Mouse (Mus musculus): ENCODE results near the gene Fbln5.

Fbln5 gene

GRCm38 (mm10) chr12:101762054-101762453 lies 56.8 kb downstream of the Fbln5 start:
- DNase-seq (ENCODE audit: low read depth, low spot score) = no peak

GRCm38 (mm10) chr12:101759440-101760045 lies 59.3 kb downstream of the Fbln5 start:
- DNase-seq (ENCODE audit: low read depth, low spot score) = no peak

- DNase-seq (ENCODE audit: low read depth, low spot score) = no peak
Observed at GRCm38 (mm10) chr12:101758698-101759097, 60.2 kb downstream of the Fbln5 start.

- DNase-seq (ENCODE audit: low read depth, low spot score) = no peak
Observed at GRCm38 (mm10) chr12:101742375-101742774, 76.5 kb downstream of the Fbln5 start.

GRCm38 (mm10) chr12:101740486-101740885 lies 78.4 kb downstream of the Fbln5 start:
- no peak for DNase-seq (ENCODE audit: low read depth, low spot score)

GRCm38 (mm10) chr12:101740045-101740444 lies 78.8 kb downstream of the Fbln5 start:
- no peak for DNase-seq (ENCODE audit: low read depth, low spot score)

- DNase-seq (ENCODE audit: low read depth, low spot score) = peak; percentile 35
Observed at GRCm38 (mm10) chr12:101718755-101719150, 100.1 kb downstream of the Fbln5 start.

- DNase-seq (ENCODE audit: low read depth, low spot score) = peak; percentile 40
Observed at GRCm38 (mm10) chr12:101718054-101718754, 100.7 kb downstream of the Fbln5 start, which contains the start of gene Tc2n. Gene Tc2n, minus strand, starts transcription at chr12:101718523.

- no peak for DNase-seq (ENCODE audit: low read depth, low spot score)
Observed at GRCm38 (mm10) chr12:101699176-101699575, 119.7 kb downstream of the Fbln5 start.

Measured in mesoderm, embryonic 11.5 days (tissue).